Mouse (Mus musculus) hematopoietic multipotent progenitor cell, adult 10-12 weeks (in vitro differentiated cells): ENCODE data around the gene Rbm3. TPM values are rescaled to one million over a fixed set of nuclear protein-coding genes. Genes with fewer than 3 reads are reported as not detected.

Source experiments
- polyA plus RNA-seq: library from polyadenylated mRNA; stranded (reverse); fragments of >175 nt; gene quantifications from 2 replicates; pipeline ENCODE4 v1.2.3, GENCODE M21; 2012; ENCODE audit warnings: low replicate concordance

Gene Rbm3
- polyA plus RNA-seq: 29.3 and 167 TPM in 2 replicates

GRCm38 (mm10) chrX:8145153-8145991 is at the start of gene Rbm3:
Gene Rbm3, minus strand, starts transcription at chrX:8145880.

GRCm38 (mm10) chrX:8193419-8193723 is 47.7 kb upstream of the Rbm3 start, which contains the start of gene Ebp:
Gene Ebp, minus strand, starts transcription at chrX:8193512.

GRCm38 (mm10) chrX:8175504-8176385 is 30.1 kb upstream of the Rbm3 start, which contains the start of gene Tbc1d25:
Gene Tbc1d25, minus strand, starts transcription at chrX:8176181.

GRCm38 (mm10) chrX:8132017-8132976 is 13.4 kb downstream of the Rbm3 start, which contains the start of gene Wdr13:
Gene Wdr13, minus strand, starts transcription at chrX:8132892.

GRCm38 (mm10) chrX:8090346-8090953 is 55.2 kb downstream of the Rbm3 start, which contains the start of gene Was:
Gene Was, minus strand, starts transcription at chrX:8090498.

Other genes starting within 250 kb of the Rbm3 start
- gene Pqbp1, start 246.6 kb downstream of the Rbm3 start, polyA plus RNA-seq: 178 and 313 TPM in 2 replicates
- gene Timm17b, start 246.5 kb downstream of the Rbm3 start, polyA plus RNA-seq: 40.0 and 104 TPM in 2 replicates
- not detected in 2 replicates for gene Gm10491, start 238.0 kb downstream of the Rbm3 start, polyA plus RNA-seq
- not detected in 2 replicates for gene Gm10490, start 236.3 kb downstream of the Rbm3 start, polyA plus RNA-seq
- gene Pcsk1n, start 226.1 kb downstream of the Rbm3 start, polyA plus RNA-seq: 0.27 TPM in 1 of 2 replicates, not detected in the other
- not detected in 2 replicates for gene Eras, start 217.3 kb downstream of the Rbm3 start, polyA plus RNA-seq
- 10.1 and 14.4 TPM in 2 replicates for gene Hdac6, start 198.0 kb downstream of the Rbm3 start, polyA plus RNA-seq
- gene Gata1, start 167.8 kb downstream of the Rbm3 start, polyA plus RNA-seq: 2.1 and 24.9 TPM in 2 replicates
- not detected in 2 replicates for gene Glod5, start 127.4 kb downstream of the Rbm3 start, polyA plus RNA-seq
- 4.5 and 8.5 TPM in 2 replicates for gene Suv39h1, start 71.1 kb downstream of the Rbm3 start, polyA plus RNA-seq
- gene Was, start 55.4 kb downstream of the Rbm3 start, polyA plus RNA-seq: 203 and 558 TPM in 2 replicates
- gene Wdr13, start 13.0 kb downstream of the Rbm3 start, polyA plus RNA-seq: 35.6 and 35.9 TPM in 2 replicates
- gene Tbc1d25, start 30.3 kb upstream of the Rbm3 start, polyA plus RNA-seq: 4.5 and 7.7 TPM in 2 replicates
- gene Ebp, start 47.6 kb upstream of the Rbm3 start, polyA plus RNA-seq: 2.5 and 5.4 TPM in 2 replicates
- 1.2 and 1.5 TPM in 2 replicates for gene Porcn, start 60.6 kb upstream of the Rbm3 start, polyA plus RNA-seq
- gene Ftsj1, start 106.5 kb upstream of the Rbm3 start, polyA plus RNA-seq: 8.0 and 8.3 TPM in 2 replicates
- gene Slc38a5, start 125.3 kb upstream of the Rbm3 start, polyA plus RNA-seq: 0.38 and 35.8 TPM in 2 replicates
- not detected in 2 replicates for gene Ssxb10, start 181.5 kb upstream of the Rbm3 start, polyA plus RNA-seq
- gene Ssxb9, start 221.1 kb upstream of the Rbm3 start, polyA plus RNA-seq: not detected in 2 replicates